Mouse (Mus musculus) CH12.LX (cell line): ENCODE measurements around the gene Oxct1. TPM values are rescaled to one million over a fixed set of nuclear protein-coding genes. Genes with fewer than 3 reads are reported as not detected.
A peak's percentile ranks its signal among the peaks of the same experiment; 100 is the strongest.

Experiments
- DNase-seq: peaks from one replicate; pipeline ENCODE4 v3.0.0-alpha.2; 2013; ENCODE audit errors: extremely low read depth
- H3K27ac ChIP-seq: 2 replicates; pipeline ENCODE4 v1.5.1; 2012; ENCODE audit warnings: low read depth, mild to moderate bottlenecking, control low read depth, moderate library complexity; ENCODE audit not compliant: insufficient read depth
- H3K27me3 ChIP-seq: replicated peaks from 2 replicates; pipeline ENCODE3; 2012; ENCODE audit warnings: inconsistent platforms
- H3K36me3 ChIP-seq, 2 experiments: replicated peaks in 1 of 2; 2 replicates each; pipeline versions ENCODE3 to v1.6.1; 2012; ENCODE audit warnings: inconsistent platforms in 1 of 2, low read length in 1 of 2, mild to moderate bottlenecking in 1 of 2, mixed read lengths in 1 of 2, moderate library complexity in 1 of 2; ENCODE audit not compliant: control insufficient read depth in 1 of 2, insufficient read depth in 1 of 2
- H3K4me1 ChIP-seq, 2 experiments: 2 replicates each; pipeline ENCODE4 v1.6.1; 2012; ENCODE audit warnings: inconsistent platforms in 1 of 2, moderate library complexity in 1 of 2; ENCODE audit not compliant: insufficient read depth in 2 of 2, control insufficient read depth in 1 of 2
- H3K4me2 ChIP-seq: 2 replicates; pipeline ENCODE4 v1.6.1; 2012; ENCODE audit warnings: low read depth, mild to moderate bottlenecking, control low read depth; ENCODE audit not compliant: poor library complexity, insufficient read depth, severe bottlenecking
- H3K4me3 ChIP-seq, 3 experiments: fragments of 150-350 bp in 1 of 3; sonication (generic) in 1 of 3; replicated peaks in 1 of 3; 2 replicates each; pipeline versions ENCODE3 to v1.5.1; 2011 to 2012; ENCODE audit warnings: low read depth in 2 of 3, low read length in 2 of 3, mild to moderate bottlenecking in 2 of 3, moderate library complexity in 2 of 3, control low read depth in 1 of 3, improper control_type of control experiment in 1 of 3, inconsistent platforms in 1 of 3, mixed read lengths in 1 of 3; ENCODE audit not compliant: poor library complexity in 1 of 3
- H3K79me2 ChIP-seq: replicated peaks from 2 replicates; pipeline ENCODE4 v1.6.1; 2012; ENCODE audit warnings: mild to moderate bottlenecking, moderate library complexity; ENCODE audit not compliant: control insufficient read depth, poor library complexity, insufficient read depth, severe bottlenecking; ENCODE audit errors: extremely low read depth
- H3K9ac ChIP-seq: 2 replicates; pipeline ENCODE4 v1.6.1; 2012; ENCODE audit warnings: low read depth, mild to moderate bottlenecking, control low read depth, moderate library complexity; ENCODE audit not compliant: insufficient read depth
- H3K9me3 ChIP-seq: replicated peaks from 2 replicates; pipeline ENCODE3; 2012; ENCODE audit warnings: low read length, inconsistent platforms, mixed read lengths
- BHLHE40 ChIP-seq: IDR thresholded peaks from 2 replicates; pipeline ENCODE4 v1.6.1; 2011; ENCODE audit warnings: mild to moderate bottlenecking, low read depth, low read length, improper control_type of control experiment
- EP300 ChIP-seq: IDR thresholded peaks from 2 replicates; pipeline ENCODE4 v1.6.1; 2011; ENCODE audit warnings: low read length, improper control_type of control experiment
- GABPA ChIP-seq: IDR thresholded peaks from 2 replicates; pipeline ENCODE4 v1.6.1; 2012; ENCODE audit warnings: low read depth, low read length, improper control_type of control experiment, inconsistent platforms; ENCODE audit not compliant: insufficient replicate concordance
- MEF2A ChIP-seq: IDR thresholded peaks from 2 replicates; pipeline ENCODE4 v1.6.1; 2014; ENCODE audit warnings: low read depth, mild to moderate bottlenecking, inconsistent platforms, low read length, improper control_type of control experiment, borderline replicate concordance
- NRF1 ChIP-seq: IDR thresholded peaks from 2 replicates; pipeline ENCODE4 v1.6.1; 2014; ENCODE audit warnings: low read depth, mild to moderate bottlenecking, inconsistent platforms, low read length, improper control_type of control experiment, moderate library complexity
- POLR2A ChIP-seq: IDR thresholded peaks from 2 replicates; pipeline ENCODE4 v1.6.1; 2011; ENCODE audit warnings: low read depth, mild to moderate bottlenecking, improper control_type of control experiment, low read length
- SIN3A ChIP-seq: IDR thresholded peaks from 2 replicates; pipeline ENCODE4 v1.6.1; 2012; ENCODE audit warnings: low read length, improper control_type of control experiment, inconsistent platforms
- TBP ChIP-seq: conservative IDR thresholded peaks from 2 replicates; pipeline ENCODE4 v1.6.1; 2011; ENCODE audit warnings: low read depth, low read length, improper control_type of control experiment
- TCF12 ChIP-seq: IDR thresholded peaks from 2 replicates; pipeline ENCODE4 v1.6.1; 2014; ENCODE audit warnings: low read depth, mild to moderate bottlenecking, inconsistent platforms, low read length, improper control_type of control experiment
- UBTF ChIP-seq: IDR thresholded peaks from 2 replicates; pipeline ENCODE4 v1.6.1; 2012; ENCODE audit warnings: low read depth, mild to moderate bottlenecking, inconsistent platforms, low read length, improper control_type of control experiment, moderate library complexity
- ZC3H11A ChIP-seq: IDR thresholded peaks from 2 replicates; pipeline ENCODE4 v1.6.1; 2012; ENCODE audit warnings: low read depth, mild to moderate bottlenecking, inconsistent platforms, low read length, improper control_type of control experiment
- ZKSCAN1 ChIP-seq: IDR thresholded peaks from 2 replicates; pipeline ENCODE4 v1.6.1; 2012; ENCODE audit warnings: low read depth, inconsistent platforms, low read length, improper control_type of control experiment, borderline replicate concordance
- ZMIZ1 ChIP-seq: IDR thresholded peaks from 2 replicates; pipeline ENCODE4 v1.6.1; 2012; ENCODE audit warnings: low read depth, mild to moderate bottlenecking, inconsistent platforms, low read length, improper control_type of control experiment
- dilution Hi-C: fragments of 300-500 bp; cut with MboI; formaldehyde crosslinking; loops from 2 replicates; pipeline ENCODE4 v1.14.3; 2020; ENCODE audit warnings: low sequenced_read_pairs; ENCODE audit not compliant: extremely low pct_unique_long_range_greater_than_20kb, extremely low pct_ligation_motif_present
- in situ Hi-C: fragments of 300-500 bp; cut with MboI; formaldehyde crosslinking; loops from 3 replicates; pipeline ENCODE4 v1.14.3; 2019; ENCODE audit warnings: low sequenced_read_pairs, low pct_ligation_motif_present, low pct_unique_long_range_greater_than_20kb, mixed read lengths
- polyA plus RNA-seq: library from polyadenylated mRNA; unstranded; fragments of >175 nt; gene quantifications from 2 replicates; pipeline ENCODE4 v1.2.1, GENCODE M21; 2012; ENCODE audit warnings: low read depth; ENCODE audit not compliant: insufficient read length
- total RNA-seq, 2 experiments: library from RNA; depleted of rRNA; stranded (reverse); fragments of 300-350 nt in 1 of 2; fragments of >200 nt in 1 of 2; gene quantifications; 2 replicates each; pipeline ENCODE4 v1.2.3; 2012 to 2014

Gene Oxct1
- total and polyA plus RNA-seq, 3 experiments: 101 to 127 (median 105) TPM

DNA sequence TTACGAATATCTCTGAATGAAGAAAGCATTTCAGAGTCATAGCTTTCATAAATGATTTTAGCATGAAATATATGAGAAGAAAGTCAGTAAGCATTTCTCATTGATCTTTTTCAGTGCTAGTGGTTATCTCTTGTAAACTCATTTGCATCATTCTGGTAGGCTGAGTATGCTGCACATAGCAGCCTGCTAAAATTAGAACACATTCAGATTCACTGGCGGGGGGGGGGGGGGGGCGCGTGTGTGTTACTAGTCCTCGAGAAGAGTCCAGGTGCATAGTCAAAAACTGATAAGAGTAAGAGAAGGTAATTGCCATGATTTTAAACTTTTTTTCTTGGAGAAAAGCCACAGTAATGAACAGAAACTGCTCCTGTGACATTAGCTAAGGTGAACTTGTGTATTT lies 52.6 kb downstream of the Oxct1 start:
- DNase-seq: peak; percentile 49
- H3K9me3 ChIP-seq: no peaks in the 10 kb centered on the region
- 0 out of 2 replicates have a peak, but pooled peaks have one; percentile 7 for TF ChIP-seq EP300
- no peak for TF ChIP-seq NRF1
- no peak for TF ChIP-seq UBTF
- 0 out of 2 replicates have a peak, but pooled peaks have one; percentile 27 for TF ChIP-seq BHLHE40
- peak; percentile 74 for TF ChIP-seq MEF2A
- no peak for TF ChIP-seq ZKSCAN1
- TF ChIP-seq, all 38 proteins: peak for 3
- Histone ChIP-seq H3K36me3 (peaks cover 0 to 26% of the 10 kb centered on the region in 2 experiments), H3K4me3 (no peak overlapping the region), H3K9ac (no peak overlapping the region), H3K4me2 (no peak overlapping the region), H3K4me1 (peaks cover 10 to 40% of the 10 kb centered on the region in 2 experiments), H3K79me2 (no peaks in the 10 kb centered on the region), H3K27me3 (no peaks in the 10 kb centered on the region), H3K27ac (no peak overlapping the region)
- dilution Hi-C loops: no loop called here
- in situ Hi-C loops: no loop called here

DNA sequence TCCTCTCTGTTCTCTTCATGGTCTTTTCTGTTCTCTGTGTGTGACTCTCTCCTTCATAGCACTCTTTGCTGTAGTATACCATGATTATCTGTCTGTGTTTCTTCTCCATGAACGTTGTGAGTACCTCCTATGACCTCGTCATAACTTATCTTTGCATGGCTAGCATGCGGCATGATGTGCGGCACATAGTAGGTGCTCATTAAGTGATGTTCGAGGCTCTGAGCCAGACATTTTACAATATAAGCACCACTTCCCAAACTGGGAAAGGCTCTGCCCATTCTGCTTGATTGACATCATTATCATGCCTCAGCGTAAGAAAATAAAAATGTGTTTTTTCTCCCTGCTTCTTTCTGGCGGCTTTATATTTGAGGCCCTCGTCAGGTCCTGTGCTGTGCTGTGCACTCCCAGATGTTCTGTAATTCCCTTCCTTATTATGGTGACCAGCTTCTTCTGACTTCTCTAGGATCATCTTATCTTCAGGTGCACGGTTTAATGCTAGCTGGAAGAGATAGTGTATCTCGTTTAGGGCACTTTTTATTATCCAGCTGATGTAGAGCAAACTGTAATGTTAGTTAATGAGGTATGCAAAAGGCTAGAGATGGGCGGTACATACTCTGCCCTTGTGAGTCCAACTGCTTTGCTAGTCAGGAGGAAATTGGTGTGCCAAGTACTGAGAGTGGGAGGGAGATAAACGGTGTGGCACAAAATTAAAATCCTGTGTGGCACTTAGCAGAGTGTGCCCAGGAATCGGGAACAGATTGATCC lies 53.4 kb downstream of the Oxct1 start:
- Histone ChIP-seq H3K4me3 (no peak overlapping the region), H3K79me2 (no peaks in the 10 kb centered on the region), H3K27me3 (no peaks in the 10 kb centered on the region), H3K9me3 (no peaks in the 10 kb centered on the region), H3K9ac (no peak overlapping the region), H3K27ac (no peak overlapping the region), H3K4me1 (peaks cover 10 to 43% of the 10 kb centered on the region in 2 experiments), H3K4me2 (no peak overlapping the region), H3K36me3 (peaks cover 0 to 26% of the 10 kb centered on the region in 2 experiments)
- in situ Hi-C loops: no loop called here
- dilution Hi-C loops: no loop called here
- DNase-seq: no peak
- TF ChIP-seq ZMIZ1 (peak; percentile 94), TBP (peak; percentile 75; the same call in 1 of the 2 replicates), TCF12 (no peak), BHLHE40 (no peak), SIN3A (no peak), ZKSCAN1 (peak; percentile 62), GABPA (no peak), MEF2A (no peak), ZC3H11A (no peak), POLR2A (peak; percentile 59)
